Mouse (Mus musculus): ENCODE data around the gene Ifitm10. TPM values are rescaled to one million over a fixed set of nuclear protein-coding genes. Genes with fewer than 3 reads are reported as not detected.
A peak's percentile ranks its signal among the peaks of the same experiment; 100 is the strongest.
"Not testable (repeated sequence)": the region's sequence is repeated elsewhere in the genome, so short reads cannot be mapped to it uniquely, and the experiment has no call there.

Gene Ifitm10
- polyA plus RNA-seq, 1 experiment = 10.8 TPM

DNA sequence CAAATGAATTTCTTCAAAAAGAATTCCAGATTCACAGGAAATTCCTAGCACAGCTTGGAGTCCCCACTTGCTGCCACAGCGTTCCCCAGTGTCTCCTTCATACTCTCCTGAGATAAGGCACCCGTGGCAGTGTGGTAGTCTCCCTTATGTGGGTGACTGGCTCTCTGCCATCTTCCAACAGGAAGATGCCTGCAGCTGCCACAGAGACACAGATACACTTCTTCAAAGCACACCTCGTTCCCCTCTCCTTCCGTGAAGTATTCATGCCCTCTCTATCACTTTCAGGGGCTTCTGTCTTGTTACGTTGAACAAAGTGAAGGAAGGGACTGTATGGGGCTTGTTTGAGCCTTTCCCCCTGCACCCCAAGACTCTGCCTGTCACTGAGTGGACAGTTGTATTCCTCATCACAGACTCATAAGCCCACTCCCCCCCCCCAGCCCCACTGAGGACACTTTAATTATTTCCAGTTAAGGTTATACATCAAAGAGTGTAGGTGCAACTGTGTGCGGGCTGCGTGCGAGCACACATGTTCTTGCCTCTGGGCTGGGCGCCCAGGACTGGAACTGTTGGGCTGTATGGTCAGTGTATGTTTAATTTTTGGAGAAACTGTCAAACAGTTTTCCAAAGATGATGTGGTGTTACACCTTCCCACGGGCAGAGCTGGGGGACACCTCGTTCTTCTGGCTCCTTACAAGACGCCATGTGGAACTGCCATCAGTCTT is 50.0 kb downstream of the Ifitm10 start:
- Histone ChIP-seq H3K36me3 (ENCODE audit: control insufficient read depth, insufficient read depth, low read length) (no peaks in the 10 kb centered on the region), H3K27ac (ENCODE audit: control insufficient read depth, insufficient read depth, low read length) (peak overlapping the region; percentile 100), H3K4me3 (ENCODE audit: control insufficient read depth, insufficient read depth, low read length) (no peak overlapping the region), H3K27me3 (ENCODE audit: control insufficient read depth, insufficient read depth, low read length) (no peaks in the 10 kb centered on the region), H3K4me1 (replicated peaks; ENCODE audit: control insufficient read depth, insufficient read depth, low read length) (peaks cover 71% of the 10 kb centered on the region)
- DNase-seq = peak; percentile 59
- 31% methylated on average over 12 of the region's 12 CpGs for whole genome bisulfite sequencing
- TF ChIP-seq POLR2A (IDR thresholded peaks at IDR 0.05; ENCODE audit: control insufficient read depth, extremely low read depth, insufficient read depth, low read length, poor library complexity) (no peak), CTCF (IDR thresholded peaks at IDR 0.05; ENCODE audit: borderline replicate concordance, control insufficient read depth, extremely low read depth, insufficient read depth, low read length, poor library complexity) (no peak)

DNA sequence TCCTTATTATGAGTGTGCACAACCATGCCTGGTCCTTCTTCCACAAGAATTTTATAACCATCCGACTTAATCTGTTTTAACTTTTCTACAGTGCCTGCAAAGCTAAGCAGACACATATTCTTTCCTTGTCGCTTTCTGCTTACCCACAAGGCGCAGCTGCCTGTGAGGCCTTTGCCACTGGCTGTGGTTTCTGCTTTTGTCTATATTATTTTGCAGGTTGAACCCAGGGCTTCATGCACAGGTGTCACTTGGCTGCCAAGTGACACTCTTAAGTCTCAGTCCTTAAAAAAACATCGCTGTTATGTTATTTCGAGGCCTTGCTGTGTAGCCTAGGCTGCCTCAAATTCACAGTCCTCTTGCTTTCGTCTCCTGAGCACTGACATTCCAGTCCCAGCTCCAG is 50.9 kb downstream of the Ifitm10 start:
- 14% methylated on average over 6 of the region's 6 CpGs for WGBS
- DNase-seq = peak; percentile 68

DNA sequence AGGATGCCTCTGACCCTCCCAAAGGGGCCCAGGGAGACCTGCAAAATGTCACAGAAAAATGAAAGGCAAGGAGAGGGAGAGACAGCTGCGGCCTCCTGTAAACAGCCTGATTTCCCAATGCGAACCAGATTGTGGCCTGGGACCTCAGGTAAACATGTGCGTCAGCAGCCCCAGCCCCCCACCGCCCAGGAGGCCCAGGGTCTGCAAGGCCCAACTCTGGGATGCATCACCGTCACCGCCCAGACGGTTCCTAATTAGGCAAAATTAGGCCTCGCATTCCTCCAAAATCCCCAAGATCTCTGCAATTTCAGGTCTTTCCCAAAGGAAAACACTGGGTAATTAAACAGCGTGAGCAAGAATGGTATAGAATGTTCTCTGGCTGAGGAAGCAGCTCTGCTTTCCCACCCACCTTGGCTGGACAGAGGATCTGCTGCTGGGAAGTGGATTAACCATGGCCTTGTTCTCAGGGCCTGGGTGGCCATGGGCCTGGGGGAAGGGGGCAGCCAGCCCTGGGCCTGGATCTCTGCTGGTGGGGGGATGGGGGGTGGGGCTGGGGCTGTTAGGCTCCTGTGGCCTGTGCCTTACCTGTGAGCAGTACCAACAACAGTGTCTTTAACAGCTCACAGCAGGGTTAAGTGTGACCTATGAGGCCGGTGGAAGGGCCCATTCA is 51.8 kb downstream of the Ifitm10 start:
- H3K4me3 ChIP-seq (ENCODE audit: control insufficient read depth, insufficient read depth, low read length); H3K36me3 ChIP-seq (ENCODE audit: control insufficient read depth, insufficient read depth, low read length); DNase-seq; H3K27me3 ChIP-seq (ENCODE audit: control insufficient read depth, insufficient read depth, low read length): not testable (repeated sequence)
- peaks cover 76% of the 10 kb centered on the region for H3K4me1 ChIP-seq (replicated peaks; ENCODE audit: control insufficient read depth, insufficient read depth, low read length)
- H3K27ac ChIP-seq (ENCODE audit: control insufficient read depth, insufficient read depth, low read length) = peak overlapping the region; percentile 100
- 91% methylated on average over 7 of the region's 10 CpGs for WGBS

More for the DNA sequence above, 50.9 kb downstream of the Ifitm10 start:
- Histone ChIP-seq H3K27ac (ENCODE audit: control insufficient read depth, insufficient read depth, low read length) (peak overlapping the region; percentile 100), H3K27me3 (ENCODE audit: control insufficient read depth, insufficient read depth, low read length) (no peaks in the 10 kb centered on the region), H3K4me1 (replicated peaks; ENCODE audit: control insufficient read depth, insufficient read depth, low read length) (peaks cover 73% of the 10 kb centered on the region), H3K4me3 (ENCODE audit: control insufficient read depth, insufficient read depth, low read length) (no peak overlapping the region), H3K36me3 (ENCODE audit: control insufficient read depth, insufficient read depth, low read length) (no peaks in the 10 kb centered on the region)
- TF ChIP-seq POLR2A (IDR thresholded peaks at IDR 0.05; ENCODE audit: control insufficient read depth, extremely low read depth, insufficient read depth, low read length, poor library complexity) = no peak
- TF ChIP-seq CTCF (IDR thresholded peaks at IDR 0.05; ENCODE audit: borderline replicate concordance, control insufficient read depth, extremely low read depth, insufficient read depth, low read length, poor library complexity) = no peak

DNA sequence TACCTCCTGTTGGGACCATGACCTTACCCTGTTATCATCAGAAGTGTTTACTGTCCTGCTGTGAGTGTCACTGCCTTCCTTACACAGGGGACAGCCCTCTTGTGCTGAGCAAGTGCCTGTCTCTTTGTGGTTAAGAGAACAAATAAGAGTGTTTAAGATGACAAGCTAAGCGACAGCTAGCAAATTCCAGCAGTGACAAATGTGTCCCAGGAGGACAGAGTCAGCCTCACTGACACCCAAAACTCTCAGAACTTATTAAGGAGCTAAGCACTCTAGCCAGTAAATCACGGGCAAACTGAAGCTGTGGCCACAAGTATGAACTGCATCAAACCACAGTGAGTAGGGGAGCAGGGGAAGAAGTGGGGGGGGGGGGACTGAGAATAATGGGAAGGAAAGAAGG is 52.6 kb downstream of the Ifitm10 start:
- Histone ChIP-seq H3K4me1 (replicated peaks; ENCODE audit: control insufficient read depth, insufficient read depth, low read length) (peaks cover 71% of the 10 kb centered on the region), H3K4me3 (ENCODE audit: control insufficient read depth, insufficient read depth, low read length) (no peak overlapping the region), H3K27ac (ENCODE audit: control insufficient read depth, insufficient read depth, low read length) (peak overlapping the region; percentile 86), H3K27me3 (ENCODE audit: control insufficient read depth, insufficient read depth, low read length) (no peaks in the 10 kb centered on the region), H3K36me3 (ENCODE audit: control insufficient read depth, insufficient read depth, low read length) (no peaks in the 10 kb centered on the region)
- 10% methylated on average over 2 of the region's 2 CpGs for WGBS
- no peak for TF ChIP-seq CTCF (IDR thresholded peaks at IDR 0.05; ENCODE audit: borderline replicate concordance, control insufficient read depth, extremely low read depth, insufficient read depth, low read length, poor library complexity)
- DNase-seq = no peak

DNA sequence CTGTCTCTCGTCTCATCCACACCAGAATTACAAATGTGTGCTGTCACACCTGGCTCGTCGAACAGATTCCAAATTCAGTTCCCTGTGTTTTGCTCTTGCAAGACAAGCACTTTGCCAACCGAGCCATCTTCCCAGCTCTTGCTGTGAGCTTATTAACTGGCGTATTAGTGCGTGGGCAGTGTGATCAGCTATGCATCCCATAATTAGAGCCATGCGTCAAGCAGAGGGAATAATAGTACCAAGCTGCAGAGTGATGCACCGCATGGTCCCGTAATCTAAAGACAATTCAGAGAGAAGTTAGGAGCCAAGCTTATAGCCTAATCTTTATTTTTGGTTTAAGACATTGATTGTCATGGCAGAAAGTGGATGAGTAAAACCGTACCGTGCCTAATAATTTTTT is 54.4 kb downstream of the Ifitm10 start:
- peaks cover 61% of the 10 kb centered on the region for H3K4me1 ChIP-seq (replicated peaks; ENCODE audit: control insufficient read depth, insufficient read depth, low read length)
- no peak overlapping the region for H3K27ac ChIP-seq (ENCODE audit: control insufficient read depth, insufficient read depth, low read length)
- no peak for DNase-seq
- no peaks in the 10 kb centered on the region for H3K27me3 ChIP-seq (ENCODE audit: control insufficient read depth, insufficient read depth, low read length)
- H3K36me3 ChIP-seq (ENCODE audit: control insufficient read depth, insufficient read depth, low read length) = no peaks in the 10 kb centered on the region
- no peak overlapping the region for H3K4me3 ChIP-seq (ENCODE audit: control insufficient read depth, insufficient read depth, low read length)
- no peak for TF ChIP-seq POLR2A (IDR thresholded peaks at IDR 0.05; ENCODE audit: control insufficient read depth, extremely low read depth, insufficient read depth, low read length, poor library complexity)
- no peak for TF ChIP-seq CTCF (IDR thresholded peaks at IDR 0.05; ENCODE audit: borderline replicate concordance, control insufficient read depth, extremely low read depth, insufficient read depth, low read length, poor library complexity)
- 97% methylated on average over 11 of the region's 11 CpGs for WGBS

DNA sequence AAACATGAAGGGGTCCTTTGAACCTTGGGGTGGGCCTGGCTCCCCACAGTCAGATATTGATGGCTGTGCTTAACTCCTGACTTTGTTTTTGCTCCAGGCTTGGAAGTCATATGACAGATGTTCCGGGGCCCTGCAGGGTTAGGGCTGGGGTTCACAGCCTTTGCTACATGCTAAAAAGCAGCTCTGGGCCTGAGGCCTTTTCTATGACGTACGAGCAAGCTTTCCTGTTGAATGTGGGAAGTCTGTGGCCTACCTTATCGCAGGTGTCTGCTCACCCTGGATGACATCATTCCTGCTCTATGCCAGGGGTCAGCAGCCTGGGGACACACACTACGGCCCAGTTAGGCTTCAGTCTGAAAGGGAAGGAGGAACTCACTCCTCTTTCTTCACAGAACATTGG is 56.3 kb downstream of the Ifitm10 start:
- no peak for DNase-seq
- no peaks in the 10 kb centered on the region for H3K27me3 ChIP-seq (ENCODE audit: control insufficient read depth, insufficient read depth, low read length)
- no peaks in the 10 kb centered on the region for H3K36me3 ChIP-seq (ENCODE audit: control insufficient read depth, insufficient read depth, low read length)
- peaks cover 49% of the 10 kb centered on the region for H3K4me1 ChIP-seq (replicated peaks; ENCODE audit: control insufficient read depth, insufficient read depth, low read length)
- H3K4me3 ChIP-seq (ENCODE audit: control insufficient read depth, insufficient read depth, low read length) = no peak overlapping the region
- TF ChIP-seq CTCF (IDR thresholded peaks at IDR 0.05; ENCODE audit: borderline replicate concordance, control insufficient read depth, extremely low read depth, insufficient read depth, low read length, poor library complexity) (no peak), POLR2A (IDR thresholded peaks at IDR 0.05; ENCODE audit: control insufficient read depth, extremely low read depth, insufficient read depth, low read length, poor library complexity) (no peak)
- WGBS = 59% methylated on average over 5 of the region's 5 CpGs
- H3K27ac ChIP-seq (ENCODE audit: control insufficient read depth, insufficient read depth, low read length) = peak overlapping the region; percentile 91
